In the genomic region with DNA sequence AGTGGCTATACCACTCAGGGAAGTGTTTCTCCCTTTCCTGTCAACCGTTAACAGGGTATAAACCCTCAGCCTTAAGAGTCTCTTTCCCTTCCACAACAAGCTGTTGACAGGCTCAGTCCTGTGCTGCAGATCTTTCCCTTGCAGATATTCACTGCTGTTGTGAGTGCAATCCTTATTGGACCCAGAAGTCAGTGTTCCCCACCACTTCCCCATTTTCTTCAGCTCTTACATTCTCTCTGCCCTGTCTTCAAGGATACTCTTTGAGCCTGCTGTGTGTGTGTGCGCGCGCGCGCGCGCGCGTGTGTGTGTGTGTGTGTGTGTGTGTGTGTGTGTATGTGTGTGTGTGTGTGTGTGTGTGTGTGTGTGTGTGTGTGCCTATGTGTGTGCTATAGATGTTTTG, we compare ENCODE assay signal across 26 mouse cellular contexts.
DNase-seq lines count a peak whose midpoint lies in the region; ATAC-seq lines count a peak whose summit lies in the region.
"Had no signal": no experiment of that assay in that cellular context is flagged by ENCODE, and none has a peak within 500 bp of the region (broad histone marks: within the 10 kb centered on the region; RNA-seq: fewer than 3 reads in every experiment).

No protein-coding gene starts in this region.

- H3K36me3 ChIP-seq in heart, embryonic 10.5 days, result no peaks in the 10 kb centered on the region
- no peaks in the 10 kb centered on the region for H3K36me3 ChIP-seq in limb, embryonic 10.5 days
- H3K36me3 ChIP-seq: heart, embryonic 12.5 days; heart, embryonic 15.5 days had no signal

- H3K9me3 ChIP-seq in heart, embryonic 10.5 days, result 0 out of 2 replicates have a peak, but pooled peaks cover 2% of the 10 kb centered on the region
- H3K9me3 ChIP-seq in limb, embryonic 10.5 days (replicated peaks), result no peaks in the 10 kb centered on the region
- H3K9me3 ChIP-seq: forebrain, embryonic 15.5 days; heart, embryonic 15.5 days; hindbrain, embryonic 12.5 days; hindbrain, embryonic 15.5 days had no signal

- no peak overlapping the region for H3K4me3 ChIP-seq in heart, embryonic 10.5 days
- H3K4me3 ChIP-seq in limb, embryonic 10.5 days, result no peak overlapping the region
- H3K4me3 ChIP-seq: forebrain, embryonic 15.5 days; heart, adult 2 months; heart, embryonic 12.5 days; heart, embryonic 15.5 days; hindbrain, embryonic 12.5 days; hindbrain, embryonic 15.5 days had no signal

- ATAC-seq in common myeloid progenitor, adult 5-6 weeks (replicated peaks; ENCODE audit: low read depth, poor library complexity, severe bottlenecking), result peak; percentile 91
- ATAC-seq: CD4-positive, CD25-positive, alpha-beta regulatory T cell, adult 4 months; forebrain, embryonic 15.5 days; intestine, postnatal 0 days; Patski had no signal

- H3K27ac ChIP-seq in heart, embryonic 10.5 days, result no peak overlapping the region
- no peak overlapping the region for H3K27ac ChIP-seq in limb, embryonic 10.5 days
- H3K27ac ChIP-seq: forebrain, embryonic 15.5 days; heart, adult 2 months; heart, embryonic 15.5 days; hindbrain, embryonic 12.5 days; hindbrain, embryonic 15.5 days had no signal

- WGBS in heart, embryonic 10.5 days, result 82% methylated on average over 10 of the region's 10 CpGs
- 93% methylated on average over 10 of the region's 10 CpGs for WGBS in limb, embryonic 10.5 days

- H3K27me3 ChIP-seq in heart, embryonic 10.5 days (ENCODE audit: insufficient read depth, poor library complexity, severe bottlenecking), result peaks cover 7% of the 10 kb centered on the region; the same call in 1 of the 2 replicates
- no peaks in the 10 kb centered on the region for H3K27me3 ChIP-seq in limb, embryonic 10.5 days (ENCODE audit: low read depth, poor library complexity, severe bottlenecking)
- H3K27me3 ChIP-seq: forebrain, embryonic 15.5 days; heart, embryonic 15.5 days; hindbrain, embryonic 12.5 days; hindbrain, embryonic 15.5 days; Patski had no signal

- 0 out of 2 replicates have a peak, but pooled peaks cover 3% of the 10 kb centered on the region for H3K4me1 ChIP-seq in heart, embryonic 10.5 days
- H3K4me1 ChIP-seq in limb, embryonic 10.5 days, result no peaks in the 10 kb centered on the region
- H3K4me1 ChIP-seq: heart, embryonic 15.5 days; hindbrain, embryonic 15.5 days had no signal

- DNase-seq in heart, embryonic 10.5 days (ENCODE audit: low spot score), result peak; percentile 63
- DNase-seq in heart, adult 9 months (ENCODE audit: low spot score in 2 of 2), result no peak
- peak; percentile 8 for DNase-seq in limb, embryonic 10.5 days (ENCODE audit: low spot score)
- no peak for DNase-seq in gastrocnemius, postnatal 25 days
- DNase-seq in cerebellum, adult 18-20 months, result no peak
- DNase-seq in layer of hippocampus, adult 9-11 months, result no peak
- DNase-seq: adrenal gland, postnatal 10 days; adrenal gland, postnatal 36 days; cerebellum, adult 2 months; cerebellum, adult 9-11 months; cerebellum, postnatal 25 days; embryo, embryonic 11 days; gastrocnemius, postnatal 10 days; heart, adult 2 months; heart, postnatal 14 days; heart, postnatal 4 days; kidney, adult 2 months had no signal

Comparison
In these comparisons a context has a peak if more than half of its experiments do, and no peak if none do; other contexts are left out.
1. DNase-seq: peak in heart, embryonic 10.5 days (single experiment) and limb, embryonic 10.5 days (single experiment); none in heart, adult 9 months (0 of 2), gastrocnemius, postnatal 25 days (single experiment), cerebellum, adult 18-20 months (0 of 2) and layer of hippocampus, adult 9-11 months (single experiment).